Mouse (Mus musculus) urinary bladder, postnatal 4 days (tissue): Measurements from ENCODE around the gene Cryzl1.
A peak's percentile ranks its signal among the peaks of the same experiment; 100 is the strongest.
"Not testable (repeated sequence)": the region's sequence is repeated elsewhere in the genome, so short reads cannot be mapped to it uniquely, and the experiment has no call there.

Experiments used
- DNase-seq, 2 experiments: peaks; one replicate each; pipeline ENCODE4 v3.0.0; 2021 to 2022; ENCODE audit warnings: low spot score in 2 of 2

The Cryzl1 gene

GRCm38 (mm10) chr16:91645420-91645819 is 83.4 kb downstream of the Cryzl1 start:
- not testable (repeated sequence) for DNase-seq

GRCm38 (mm10) chr16:91644901-91645300 is 83.9 kb downstream of the Cryzl1 start:
- DNase-seq = peak in 1 of 2 experiments; percentile 44

- no peak for DNase-seq
Measured at GRCm38 (mm10) chr16:91640171-91640570, 88.6 kb downstream of the Cryzl1 start.

DNA sequence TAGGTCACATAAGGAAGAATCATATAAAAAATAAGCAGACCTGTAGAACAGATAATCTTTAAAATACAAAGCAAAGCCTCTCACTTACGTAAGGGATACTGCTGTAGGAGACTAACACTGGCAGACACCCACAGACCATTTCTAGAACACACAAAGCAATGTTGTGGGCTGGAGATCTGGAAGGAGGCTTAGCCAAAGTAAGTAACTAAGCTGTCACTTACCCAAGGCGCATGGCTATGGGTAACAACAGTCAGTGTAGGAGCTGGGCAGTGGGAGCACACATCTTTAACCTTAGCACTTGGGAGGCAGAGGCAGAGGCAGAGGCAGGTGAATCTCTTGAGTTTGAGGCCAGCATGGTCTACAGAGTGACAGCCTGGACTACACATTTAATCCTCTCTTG is 89.1 kb downstream of the Cryzl1 start:
- no peak for DNase-seq
